Mouse (Mus musculus) gonadal fat pad, adult 2 months (tissue): Measurements from ENCODE around the gene Dlk2. TPM values are rescaled to one million over a fixed set of nuclear protein-coding genes. Genes with fewer than 3 reads are reported as not detected.

ENCODE experiments used
- DNase-seq: peaks from one replicate; pipeline ENCODE4 v3.0.0-alpha.2; 2012; ENCODE audit warnings: low read depth
- polyA plus RNA-seq: library from polyadenylated mRNA; depleted of rRNA; stranded (reverse); fragments of >200 nt; gene quantifications from 2 replicates; pipeline ENCODE4 v1.2.3, GENCODE M21; 2012; rRNA removed

The Dlk2 gene
- 4.7 and 5.3 TPM in 2 replicates for polyA plus RNA-seq

- DNase-seq, result no peak
These were observed at the start of gene Dlk2 for GRCm38 (mm10) chr17:46297364-46298219. TSS of gene Dlk2 (plus strand) at chr17:46297421.

GRCm38 (mm10) chr17:46247512-46248188 lies 49.6 kb upstream of the Dlk2 start, which contains the start of the genes Polr1c and Yipf3:
TSS of gene Polr1c (minus strand) at chr17:46248054.
TSS of gene Yipf3 (plus strand) at chr17:46248080.
- no peak for DNase-seq

GRCm38 (mm10) chr17:46248189-46248522 lies 49.1 kb upstream of the Dlk2 start:
- no peak for DNase-seq

- DNase-seq, result no peak
These were observed 46.0 kb upstream of the Dlk2 start for GRCm38 (mm10) chr17:46251174-46251573.

GRCm38 (mm10) chr17:46252571-46253451 lies 44.4 kb upstream of the Dlk2 start:
- DNase-seq, result no peak

- DNase-seq, result no peak
These were observed 43.7 kb upstream of the Dlk2 start, which contains the start of gene Lrrc73 for GRCm38 (mm10) chr17:46253452-46254084. TSS of gene Lrrc73 (plus strand) at chr17:46253531.

GRCm38 (mm10) chr17:46254106-46254505 lies 43.1 kb upstream of the Dlk2 start:
- no peak for DNase-seq

GRCm38 (mm10) chr17:46255147-46255546 lies 42.1 kb upstream of the Dlk2 start:
- no peak for DNase-seq

GRCm38 (mm10) chr17:46258279-46259053 lies 38.8 kb upstream of the Dlk2 start:
- DNase-seq, result no peak

GRCm38 (mm10) chr17:46259675-46260074 lies 37.5 kb upstream of the Dlk2 start:
- no peak for DNase-seq

GRCm38 (mm10) chr17:46262201-46262694 lies 35.0 kb upstream of the Dlk2 start:
- no peak for DNase-seq

- no peak for DNase-seq
These were observed 31.7 kb upstream of the Dlk2 start for GRCm38 (mm10) chr17:46265502-46265901.

GRCm38 (mm10) chr17:46265918-46266618 lies 31.2 kb upstream of the Dlk2 start:
- peak; percentile 72 for DNase-seq

- DNase-seq, result no peak
These were observed 30.2 kb upstream of the Dlk2 start for GRCm38 (mm10) chr17:46266986-46267385.

- no peak for DNase-seq
These were observed 29.7 kb upstream of the Dlk2 start for GRCm38 (mm10) chr17:46267511-46267910.

- no peak for DNase-seq
These were observed 29.0 kb upstream of the Dlk2 start for GRCm38 (mm10) chr17:46268026-46268720.

GRCm38 (mm10) chr17:46269771-46270534 lies 27.3 kb upstream of the Dlk2 start:
- no peak for DNase-seq

GRCm38 (mm10) chr17:46272058-46272457 lies 25.2 kb upstream of the Dlk2 start:
- DNase-seq, result no peak
